Mouse (Mus musculus): ENCODE data around the gene Endod1. TPM values are rescaled to one million over a fixed set of nuclear protein-coding genes. Genes with fewer than 3 reads are reported as not detected.

The Endod1 gene
- polyA plus RNA-seq, 1 experiment, result 13.0 TPM

DNA sequence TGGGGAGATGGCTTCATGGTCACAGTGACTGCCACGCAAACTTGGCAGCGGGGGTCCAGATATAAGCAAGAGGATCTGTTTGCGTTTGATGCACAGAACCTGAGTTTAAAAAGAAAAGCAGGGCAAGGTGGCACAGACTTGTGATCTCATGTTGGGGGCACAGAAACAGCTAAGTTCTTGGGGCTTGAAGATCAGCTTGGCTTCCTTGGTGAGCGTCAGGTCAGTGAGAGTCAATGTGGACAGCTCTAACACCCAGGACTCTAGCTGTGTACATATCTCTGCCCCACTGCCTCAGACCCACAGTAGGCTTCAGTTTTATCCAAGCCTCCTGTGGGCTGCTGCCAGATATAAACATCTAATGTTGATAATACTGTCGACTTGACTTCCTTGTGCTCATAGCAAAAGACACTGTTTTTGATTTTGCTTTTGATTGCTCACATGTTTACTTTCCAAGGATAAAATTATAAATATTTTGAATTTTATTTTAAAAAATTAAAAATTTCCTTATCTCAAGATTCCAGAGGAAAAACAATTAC is 1.0 kb upstream of the Endod1 start:
- Histone ChIP-seq H3K4me3 (ENCODE audit: insufficient read depth, low read length) (no peak overlapping the region), H3K27ac (ENCODE audit: insufficient read depth, low read length) (no peak overlapping the region), H3K4me1 (ENCODE audit: control insufficient read depth, insufficient read depth, low read length) (no peaks in the 10 kb centered on the region)
- TF ChIP-seq POLR2A (IDR thresholded peaks at IDR 0.05; ENCODE audit: low read depth, low read length) (no peak), CTCF (IDR thresholded peaks at IDR 0.05; ENCODE audit: borderline replicate concordance, insufficient read depth, low read length) (no peak)

DNA sequence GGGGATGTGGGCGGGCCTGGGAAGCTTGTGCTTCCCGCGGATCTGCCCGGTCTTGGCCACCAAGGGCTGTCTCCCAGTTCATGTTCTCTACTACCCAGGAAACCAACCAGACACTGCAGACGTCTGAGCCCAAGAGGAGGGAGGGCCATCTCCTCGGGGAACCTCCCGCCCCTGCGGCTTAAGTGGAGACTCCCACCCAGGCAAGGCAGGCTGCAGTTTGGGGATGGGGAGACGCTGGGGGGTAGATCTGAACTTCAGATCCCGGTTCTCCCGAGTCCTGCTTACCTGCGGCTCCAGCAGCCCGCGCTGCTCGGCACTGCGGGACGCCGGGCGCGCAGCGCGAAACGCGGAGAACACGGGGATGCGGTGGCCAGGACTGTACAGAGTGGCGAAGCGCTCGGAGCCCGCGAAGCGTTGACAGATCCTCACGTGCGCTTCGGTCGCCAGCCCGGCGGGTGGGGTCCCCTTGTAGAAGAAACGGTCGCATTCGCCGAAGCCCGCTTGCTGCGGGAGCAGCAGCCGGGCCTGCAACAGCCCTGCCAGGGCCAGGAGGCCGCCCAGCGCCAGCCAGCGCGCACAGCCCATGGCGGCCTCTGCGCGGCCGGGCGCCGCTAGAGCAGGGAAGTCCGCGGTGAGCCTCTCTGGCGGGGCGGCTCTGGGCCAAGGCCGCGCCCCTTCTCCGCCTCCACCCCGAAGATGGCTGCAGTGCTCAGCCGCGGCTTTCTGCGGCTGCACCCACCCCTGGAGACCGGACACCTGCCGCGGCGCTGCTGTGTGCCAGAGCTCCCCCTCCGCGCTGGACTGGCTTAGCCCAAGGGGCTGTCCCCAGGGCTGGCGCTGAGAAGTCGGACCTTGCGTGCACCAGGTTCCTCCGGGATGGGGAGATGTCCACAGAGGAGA is 671 bp downstream of the Endod1 start:
- Histone ChIP-seq H3K27ac (ENCODE audit: insufficient read depth, low read length) (no peak overlapping the region), H3K4me1 (ENCODE audit: control insufficient read depth, insufficient read depth, low read length) (no peaks in the 10 kb centered on the region), H3K4me3 (ENCODE audit: insufficient read depth, low read length) (peak overlapping the region; percentile 85)
- TF ChIP-seq CTCF (IDR thresholded peaks at IDR 0.05; ENCODE audit: borderline replicate concordance, insufficient read depth, low read length), result no peak
- TF ChIP-seq POLR2A (IDR thresholded peaks at IDR 0.05; ENCODE audit: low read depth, low read length), result peak; percentile 75

DNA sequence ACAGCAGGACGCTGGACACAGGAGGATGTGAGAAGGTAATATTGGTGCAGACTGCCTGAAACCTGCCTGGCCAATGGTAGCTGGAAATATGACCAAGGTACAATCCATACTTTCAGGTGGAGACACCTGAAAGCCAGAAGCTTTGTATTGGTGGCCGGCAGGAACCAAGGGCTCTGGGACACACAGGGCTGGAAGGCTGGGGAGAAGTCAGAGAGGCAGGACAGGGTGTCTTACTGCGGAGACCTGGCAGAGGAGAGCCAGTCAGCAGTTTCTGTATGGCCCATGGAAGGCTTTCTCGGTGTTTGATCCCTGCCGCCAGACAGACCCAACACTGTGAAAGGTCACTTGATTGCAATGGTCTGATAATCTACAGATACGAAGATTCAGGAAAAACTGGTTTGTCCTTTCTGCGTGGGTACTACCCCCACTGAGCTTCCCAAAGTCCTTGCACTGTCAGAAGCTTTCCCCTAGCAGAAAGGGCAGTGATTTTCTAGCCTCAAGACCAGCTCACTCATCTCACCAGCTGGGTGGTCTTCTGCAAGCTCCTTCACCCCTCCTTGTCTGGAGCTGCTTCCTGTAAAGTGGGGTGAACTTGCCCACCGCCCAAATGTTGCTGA is 1.4 kb downstream of the Endod1 start:
- TF ChIP-seq CTCF (IDR thresholded peaks at IDR 0.05; ENCODE audit: borderline replicate concordance, insufficient read depth, low read length) (no peak), POLR2A (IDR thresholded peaks at IDR 0.05; ENCODE audit: low read depth, low read length) (no peak)
- no peak overlapping the region for H3K27ac ChIP-seq (ENCODE audit: insufficient read depth, low read length)
- H3K4me3 ChIP-seq (ENCODE audit: insufficient read depth, low read length), result peak overlapping the region; percentile 85
- H3K4me1 ChIP-seq (ENCODE audit: control insufficient read depth, insufficient read depth, low read length), result no peaks in the 10 kb centered on the region

DNA sequence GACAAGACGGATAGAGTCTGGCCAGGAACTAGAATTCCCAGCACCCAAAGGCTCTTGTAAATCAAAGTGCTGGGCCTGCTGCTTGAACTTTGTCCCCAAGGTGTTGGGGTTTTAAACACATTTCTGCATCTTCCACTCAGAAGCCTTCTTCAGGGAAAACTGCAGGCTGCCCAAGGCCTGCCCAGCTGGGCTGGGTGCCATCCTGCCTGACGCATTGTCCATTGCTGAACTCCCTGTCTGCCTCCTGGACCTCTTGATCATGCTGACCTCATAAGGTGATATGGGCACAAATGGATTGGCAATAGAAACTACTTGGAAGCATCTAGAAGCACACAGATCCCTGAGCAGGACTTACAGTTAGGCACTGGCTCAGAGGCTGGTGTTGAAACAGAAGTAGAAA is 3.2 kb downstream of the Endod1 start:
- Histone ChIP-seq H3K4me1 (ENCODE audit: control insufficient read depth, insufficient read depth, low read length) (no peaks in the 10 kb centered on the region), H3K4me3 (ENCODE audit: insufficient read depth, low read length) (no peak overlapping the region), H3K27ac (ENCODE audit: insufficient read depth, low read length) (no peak overlapping the region)
- no peak for TF ChIP-seq CTCF (IDR thresholded peaks at IDR 0.05; ENCODE audit: borderline replicate concordance, insufficient read depth, low read length)
- TF ChIP-seq POLR2A (IDR thresholded peaks at IDR 0.05; ENCODE audit: low read depth, low read length), result no peak

DNA sequence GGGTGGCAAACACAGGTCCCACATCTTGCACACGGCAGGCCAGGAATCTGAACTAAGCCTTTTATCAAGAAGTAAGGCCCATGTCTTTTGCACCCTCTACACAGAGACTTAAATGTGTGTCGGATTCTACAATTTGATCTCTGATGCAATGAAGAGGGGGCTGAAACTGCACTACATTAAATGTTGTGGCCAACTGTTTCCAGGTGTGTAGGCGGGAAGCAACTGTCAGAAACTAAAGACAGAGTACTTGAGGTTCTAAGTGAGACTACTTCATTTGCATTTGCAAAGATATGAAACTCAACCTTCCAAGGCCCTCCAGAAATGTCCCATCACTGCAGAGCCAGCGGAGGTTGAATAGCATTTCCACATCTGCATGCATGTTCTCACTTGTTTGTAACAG is 5.2 kb downstream of the Endod1 start:
- TF ChIP-seq CTCF (IDR thresholded peaks at IDR 0.05; ENCODE audit: borderline replicate concordance, insufficient read depth, low read length), result no peak
- TF ChIP-seq POLR2A (IDR thresholded peaks at IDR 0.05; ENCODE audit: low read depth, low read length), result no peak
- Histone ChIP-seq H3K4me3 (ENCODE audit: insufficient read depth, low read length) (no peak overlapping the region), H3K27ac (ENCODE audit: insufficient read depth, low read length) (no peak overlapping the region), H3K4me1 (ENCODE audit: control insufficient read depth, insufficient read depth, low read length) (no peaks in the 10 kb centered on the region)

DNA sequence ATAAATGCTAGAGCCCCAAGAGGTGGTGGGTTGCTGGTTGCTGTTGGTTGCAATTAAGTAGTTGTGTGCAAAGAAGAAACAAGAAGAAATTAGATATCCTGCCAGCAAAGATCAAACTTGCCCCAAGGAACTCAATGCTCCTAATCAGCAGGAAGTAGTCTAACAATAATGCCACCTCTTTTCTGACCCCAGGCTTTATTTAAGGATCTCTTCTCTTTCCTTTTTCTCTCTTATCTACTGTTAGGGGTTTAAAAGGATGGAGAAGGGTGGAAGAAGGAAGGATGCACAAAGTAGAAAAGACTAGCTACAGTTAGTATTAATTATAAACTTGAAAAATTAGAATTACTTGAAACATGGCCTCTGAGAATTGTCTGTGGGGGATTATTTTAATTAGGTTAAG is 8.9 kb downstream of the Endod1 start:
- H3K27ac ChIP-seq (ENCODE audit: insufficient read depth, low read length), result no peak overlapping the region
- H3K4me3 ChIP-seq (ENCODE audit: insufficient read depth, low read length), result no peak overlapping the region

DNA sequence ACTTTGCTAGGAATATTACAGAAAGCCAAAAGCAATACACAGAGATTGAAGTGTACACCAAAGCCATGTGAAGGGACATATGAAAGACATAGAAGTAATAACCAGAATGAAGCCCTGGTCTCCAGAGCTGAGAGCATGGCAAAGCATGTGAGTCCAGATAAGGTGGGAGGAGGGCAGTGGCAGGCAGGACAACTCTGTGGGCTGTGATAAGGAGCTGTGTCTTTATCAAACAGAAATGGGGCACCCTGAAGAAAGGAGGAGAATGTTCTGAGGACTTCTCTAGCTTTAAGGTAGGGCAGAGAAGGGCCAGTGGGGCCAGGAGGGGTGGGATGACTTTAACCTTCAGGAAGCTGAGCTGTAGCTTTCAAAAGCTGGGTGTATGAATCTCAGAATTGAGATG is 12.0 kb downstream of the Endod1 start:
- no peak for TF ChIP-seq CTCF (IDR thresholded peaks at IDR 0.05; ENCODE audit: borderline replicate concordance, insufficient read depth, low read length)
- TF ChIP-seq POLR2A (IDR thresholded peaks at IDR 0.05; ENCODE audit: low read depth, low read length), result no peak
- Histone ChIP-seq H3K4me3 (ENCODE audit: insufficient read depth, low read length) (no peak overlapping the region), H3K4me1 (ENCODE audit: control insufficient read depth, insufficient read depth, low read length) (peaks cover 14% of the 10 kb centered on the region), H3K27ac (ENCODE audit: insufficient read depth, low read length) (no peak overlapping the region)

More for the DNA sequence above, 8.9 kb downstream of the Endod1 start:
- TF ChIP-seq CTCF (IDR thresholded peaks at IDR 0.05; ENCODE audit: borderline replicate concordance, insufficient read depth, low read length) (no peak), POLR2A (IDR thresholded peaks at IDR 0.05; ENCODE audit: low read depth, low read length) (no peak)
- H3K4me1 ChIP-seq (ENCODE audit: control insufficient read depth, insufficient read depth, low read length), result peaks cover 5% of the 10 kb centered on the region

DNA sequence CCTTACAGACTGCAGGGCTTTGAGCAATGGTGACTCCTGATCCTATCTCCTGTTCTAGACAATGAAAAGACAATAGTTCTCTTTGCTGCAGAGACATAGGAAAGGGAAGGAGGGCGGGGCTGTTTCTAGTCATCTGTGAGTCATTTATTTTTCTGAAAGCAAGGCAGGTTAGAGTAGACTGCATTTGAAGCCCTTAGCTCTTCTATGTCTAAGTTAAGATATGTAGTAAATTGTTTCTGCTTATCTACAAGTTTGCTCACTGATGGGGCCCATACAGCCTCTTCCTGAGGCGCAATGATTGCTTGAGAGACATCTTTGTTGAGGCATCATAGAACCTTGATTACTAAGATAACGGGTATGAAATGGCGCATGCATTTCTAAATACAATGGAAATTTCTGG is 13.5 kb downstream of the Endod1 start:
- Histone ChIP-seq H3K4me1 (ENCODE audit: control insufficient read depth, insufficient read depth, low read length) (peaks cover 14% of the 10 kb centered on the region), H3K4me3 (ENCODE audit: insufficient read depth, low read length) (no peak overlapping the region), H3K27ac (ENCODE audit: insufficient read depth, low read length) (no peak overlapping the region)
- no peak for TF ChIP-seq POLR2A (IDR thresholded peaks at IDR 0.05; ENCODE audit: low read depth, low read length)
- no peak for TF ChIP-seq CTCF (IDR thresholded peaks at IDR 0.05; ENCODE audit: borderline replicate concordance, insufficient read depth, low read length)

DNA sequence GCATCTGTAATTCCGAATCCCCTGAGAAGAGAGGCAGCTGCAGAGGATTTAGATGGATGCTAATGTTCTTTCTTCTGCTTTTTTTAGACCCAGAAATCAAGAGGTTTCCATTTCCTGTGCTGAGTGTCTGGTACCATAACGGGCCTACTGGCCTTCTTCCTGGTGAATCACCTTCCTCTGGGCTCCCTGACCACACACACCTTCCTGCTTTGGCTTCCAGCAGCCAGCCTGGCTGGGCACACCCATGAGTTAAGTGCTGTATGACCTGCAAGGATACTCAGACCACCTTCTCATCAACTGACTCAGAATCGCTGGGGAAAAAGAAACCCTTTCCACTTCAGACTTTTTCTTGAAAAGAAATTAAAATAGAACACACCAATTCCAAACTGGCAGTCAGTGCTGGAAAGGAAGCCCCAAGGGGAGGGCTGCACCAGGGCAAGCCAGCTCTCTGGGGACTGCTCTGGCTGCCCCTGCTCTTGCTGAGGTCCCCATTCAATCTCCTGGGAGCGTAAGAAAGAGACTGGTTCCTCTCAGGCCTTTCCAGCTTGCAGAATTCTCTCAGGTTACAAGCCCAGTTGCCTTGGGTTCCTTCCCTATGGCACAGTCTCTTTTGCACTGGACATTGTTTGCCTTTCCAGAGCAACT is 15.7 kb downstream of the Endod1 start:
- TF ChIP-seq CTCF (IDR thresholded peaks at IDR 0.05; ENCODE audit: borderline replicate concordance, insufficient read depth, low read length), result no peak
- no peak for TF ChIP-seq POLR2A (IDR thresholded peaks at IDR 0.05; ENCODE audit: low read depth, low read length)
- peaks cover 14% of the 10 kb centered on the region for H3K4me1 ChIP-seq (ENCODE audit: control insufficient read depth, insufficient read depth, low read length)
- H3K27ac ChIP-seq (ENCODE audit: insufficient read depth, low read length), result peak overlapping the region; percentile 23; the same call in 1 of the 2 replicates
- H3K4me3 ChIP-seq (ENCODE audit: insufficient read depth, low read length), result no peak overlapping the region
